Mouse (Mus musculus) lung, adult 2 months (tissue): ENCODE data around the gene Yars.

ENCODE experiments used
- CTCF ChIP-seq: fragments of 200-500 bp; IDR thresholded peaks from 2 replicates; pipeline ENCODE4 v1.5.1; 2011; ENCODE audit warnings: mild to moderate bottlenecking, low read length, control low read depth; ENCODE audit not compliant: insufficient read depth
- POLR2A ChIP-seq: fragments of 200-500 bp; IDR thresholded peaks from 2 replicates; pipeline ENCODE4 v1.6.1; 2011; ENCODE audit warnings: low read depth, mild to moderate bottlenecking, control low read depth, low read length, borderline replicate concordance; ENCODE audit errors: extremely low read depth

GRCm38 (mm10) chr4:129158549-129158948 is 31.0 kb upstream of the Yars start:
- TF ChIP-seq POLR2A = no peak
- TF ChIP-seq CTCF = no peak
